Comparison of ENCODE assay signal across 8 mouse cellular contexts in genomic region chr19:21742138-21742537, GRCm38 (mm10). TPM values are rescaled to one million over a fixed set of nuclear protein-coding genes. Genes with fewer than 3 reads are reported as not detected.
DNase-seq lines count a peak whose midpoint lies in the region; ATAC-seq lines count a peak whose summit lies in the region.

No protein-coding gene starts in this region.

- DNase-seq in gastrocnemius, postnatal 10 days: peak; percentile 29
- peak; percentile 82 to 85 for DNase-seq in layer of hippocampus, postnatal 36 days
- DNase-seq in right cerebral cortex, postnatal 4 days: peak; percentile 73
- no peak for DNase-seq in ovary, postnatal 36 days (ENCODE audit: low spot score)
- DNase-seq in kidney, postnatal 4 days: no peak
- no peak for DNase-seq in thymus, adult 18-20 months

- H3K4me1 ChIP-seq in hindbrain, embryonic 13.5 days (replicated peaks): peaks cover 9% of the 10 kb centered on the region
- H3K4me1 ChIP-seq in hindbrain, embryonic 12.5 days: no peaks in the 10 kb centered on the region

- H3K27me3 ChIP-seq in hindbrain, embryonic 13.5 days: no peaks in the 10 kb centered on the region
- H3K27me3 ChIP-seq in hindbrain, embryonic 12.5 days: no peaks in the 10 kb centered on the region

- H3K36me3 ChIP-seq in hindbrain, embryonic 13.5 days: no peaks in the 10 kb centered on the region
- no peaks in the 10 kb centered on the region for H3K36me3 ChIP-seq in hindbrain, embryonic 12.5 days

- no peak overlapping the region for H3K4me3 ChIP-seq in hindbrain, embryonic 13.5 days
- H3K4me3 ChIP-seq in hindbrain, embryonic 12.5 days: no peak overlapping the region

- ATAC-seq in hindbrain, embryonic 13.5 days (ENCODE audit: low FRiP score): peak; percentile 37
- ATAC-seq in hindbrain, embryonic 12.5 days (ENCODE audit: low FRiP score): no peak

- peak overlapping the region; percentile 62 for H3K27ac ChIP-seq in hindbrain, embryonic 13.5 days
- H3K27ac ChIP-seq in hindbrain, embryonic 12.5 days: no peak overlapping the region

- 74% methylated on average over 12 of the region's 12 CpGs for WGBS in hindbrain, embryonic 13.5 days
- WGBS in hindbrain, embryonic 12.5 days: 87% methylated on average over 12 of the region's 12 CpGs

- no peak overlapping the region for H3K9ac ChIP-seq in hindbrain, embryonic 13.5 days
- no peak overlapping the region for H3K9ac ChIP-seq in hindbrain, embryonic 12.5 days

- H3K9me3 ChIP-seq in hindbrain, embryonic 13.5 days: no peaks in the 10 kb centered on the region
- no peaks in the 10 kb centered on the region for H3K9me3 ChIP-seq in hindbrain, embryonic 12.5 days (replicated peaks)

- H3K4me2 ChIP-seq in hindbrain, embryonic 13.5 days: no peak overlapping the region
- no peak overlapping the region for H3K4me2 ChIP-seq in hindbrain, embryonic 12.5 days (replicated peaks)

RNA-seq across cellular contexts. Expression of gene Cemip2, which starts 36.0 kb away (rescaled TPM):
- 49.1 and 54.1 TPM in 2 replicates for polyA plus RNA-seq in hindbrain, embryonic 13.5 days (2015; fragmentation: Nextera tagmentation; extraction: Ambion mirVana)
- 90.3 and 92.0 TPM in 2 replicates for polyA plus RNA-seq in hindbrain, embryonic 12.5 days (2016; fragmentation: Nextera tagmentation; extraction: Ambion mirVana)
- 10 to 100 TPM; 10.5 to 14.6 TPM for total RNA-seq in gastrocnemius, postnatal 10 days (2021)
- total RNA-seq in layer of hippocampus, postnatal 36 days (2021): 10 to 100 TPM; 12.5 to 12.7 TPM

Comparison
In these comparisons a context has a peak if more than half of its experiments do, and no peak if none do; other contexts are left out.
1. DNase-seq: peak in gastrocnemius, postnatal 10 days (single experiment), layer of hippocampus, postnatal 36 days (2 of 2) and right cerebral cortex, postnatal 4 days (single experiment); none in ovary, postnatal 36 days (single experiment), kidney, postnatal 4 days (0 of 2) and thymus, adult 18-20 months (0 of 2).